Comparison of ENCODE assay signal across 8 mouse cellular contexts in the genomic region with DNA sequence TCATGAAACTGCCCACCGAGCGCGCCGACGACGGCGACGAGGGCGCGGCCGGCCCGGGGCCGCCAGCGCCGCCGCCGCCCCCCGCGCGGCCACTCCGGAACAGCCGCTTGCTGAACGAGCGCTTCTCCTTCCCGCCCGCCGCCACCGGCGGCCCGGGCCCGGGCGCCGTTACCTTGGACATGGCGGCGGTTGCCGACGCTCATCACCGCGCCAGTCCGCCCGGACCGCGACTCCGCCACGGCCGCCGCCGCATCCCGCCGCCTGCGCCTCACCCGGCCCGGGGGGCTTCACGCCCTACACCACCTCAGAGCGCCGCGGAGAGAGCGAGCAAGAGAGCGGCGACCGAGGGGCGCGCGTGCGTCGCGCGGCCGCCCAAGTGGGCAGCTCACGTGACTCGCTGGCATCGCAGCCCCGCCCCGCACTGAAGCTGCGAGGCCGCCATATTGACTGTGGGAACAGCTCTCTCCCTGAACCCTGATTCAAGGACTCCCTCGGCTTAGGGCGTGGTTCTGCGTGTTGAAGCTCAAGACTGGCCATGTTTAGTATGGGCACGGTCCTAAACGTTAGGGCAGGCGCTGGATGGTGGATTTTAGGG. TPM values are rescaled to one million over a fixed set of nuclear protein-coding genes. Genes with fewer than 3 reads are reported as not detected.
A peak's percentile ranks its signal among the peaks of the same experiment; 100 is the strongest.
DNase-seq lines count a peak whose midpoint lies in the region; ATAC-seq and TF ChIP-seq lines count a peak whose summit lies in the region.

A gene (minus strand): TSS at position 181 of the 595 bp plus-strand sequence.

- DNase-seq in ZHBTc4 (ENCODE audit: low read depth, low spot score): peak; percentile 98
- DNase-seq in gastrocnemius, adult 2 months: peak; percentile 95
- peak; percentile 100 for DNase-seq in hindbrain, postnatal 0 days (ENCODE audit: low spot score)
- peak; percentile 94 to 95 for DNase-seq in left cerebral cortex, adult 2 months (ENCODE audit: extremely low spot score in 1 of 2, low spot score in 2 of 2)
- peak; percentile 95 to 97 for DNase-seq in right cerebral cortex, adult 2 months (ENCODE audit: low spot score in 2 of 2)
- DNase-seq in urinary bladder, postnatal 14 days (ENCODE audit: low spot score): peak; percentile 94

- H3K27me3 ChIP-seq in hindbrain, postnatal 0 days (ENCODE audit: insufficient read depth, low read length): no peaks in the 10 kb centered on the region

- peaks cover 26% of the 10 kb centered on the region for H3K4me1 ChIP-seq in hindbrain, postnatal 0 days (ENCODE audit: insufficient read depth, low read length)

- peak within 1 kb of the TSS; percentile 91 for H3K27ac ChIP-seq in gastrocnemius, adult 2 months
- H3K27ac ChIP-seq in hindbrain, postnatal 0 days: peak within 1 kb of the TSS; percentile 87
- peak within 1 kb of the TSS; percentile 87 for H3K27ac ChIP-seq in left cerebral cortex, adult 2 months

- WGBS in hindbrain, postnatal 0 days: under 1% methylated on average over 52 of the region's 82 CpGs

- no peaks in the 10 kb centered on the region for H3K9me3 ChIP-seq in hindbrain, postnatal 0 days (ENCODE audit: low read length)

- H3K9ac ChIP-seq in hindbrain, postnatal 0 days (replicated peaks; ENCODE audit: low read length): peak within 1 kb of the TSS; percentile 71

- H3K36me3 ChIP-seq in hindbrain, postnatal 0 days (ENCODE audit: insufficient read depth, low read length): no peaks in the 10 kb centered on the region

- no peak for TF ChIP-seq CTCF in gastrocnemius, adult 2 months (IDR thresholded peaks at IDR 0.05)
- TF ChIP-seq CTCF in hindbrain, postnatal 0 days (IDR thresholded peaks at IDR 0.05; ENCODE audit: low read depth): no peak
- TF ChIP-seq CTCF in left cerebral cortex, adult 2 months (IDR thresholded peaks at IDR 0.05): no peak; the same call in 1 of the 2 replicates

- peak within 1 kb of the TSS; percentile 96 for H3K4me2 ChIP-seq in hindbrain, postnatal 0 days (ENCODE audit: low read depth, low read length)

- intact Hi-C loops in gastrocnemius, adult 2 months (cut with DNase I): no loop called here
- intact Hi-C loops in left cerebral cortex, adult 2 months (cut with DNase I): no loop called here

- H3K4me3 ChIP-seq in gastrocnemius, adult 2 months: peak within 1 kb of the TSS; percentile 93
- H3K4me3 ChIP-seq in hindbrain, postnatal 0 days (ENCODE audit: low read length): peak within 1 kb of the TSS; percentile 88
- H3K4me3 ChIP-seq in left cerebral cortex, adult 2 months: peak within 1 kb of the TSS; percentile 89

- peak; percentile 99 for ATAC-seq in common myeloid progenitor, adult 5-6 weeks (replicated peaks; ENCODE audit: low read depth, poor library complexity, severe bottlenecking)
- peak; percentile 99 for ATAC-seq in hindbrain, postnatal 0 days
- ATAC-seq in megakaryocyte, adult 5-6 weeks (ENCODE audit: poor library complexity, severe bottlenecking): peak; percentile 96

RNA-seq across cellular contexts. Expression of the gene that starts here (rescaled TPM):
- total RNA-seq in common myeloid progenitor, adult 5-6 weeks (2017): 8.4 and 11.1 TPM in 2 replicates
- total RNA-seq in gastrocnemius, adult 2 months (2021): 1 to 10 TPM; 7.7 to 8.6 TPM
- 23.8 and 26.2 TPM in 2 replicates for total RNA-seq in hindbrain, postnatal 0 days (2014; rRNA removed)
- polyA plus RNA-seq in hindbrain, postnatal 0 days (2015; fragmentation: Nextera tagmentation; extraction: Ambion mirVana): 1.9 and 2.1 TPM in 2 replicates
- total RNA-seq in left cerebral cortex, adult 2 months (2021): 10 to 100 TPM; 80.8 to 81.3 TPM
- total RNA-seq in megakaryocyte, adult 5-6 weeks (2015): 4.7 and 5.3 TPM in 2 replicates
- 4.0 and 4.5 TPM in 2 replicates for total RNA-seq in megakaryocyte, adult 5-6 weeks (2017)

Comparison
In these comparisons a context has a peak if more than half of its experiments do, and no peak if none do; other contexts are left out.
1. Peak in every context shown above with its lines: DNase-seq, ATAC-seq, H3K4me3 ChIP-seq and H3K27ac ChIP-seq.